Mouse (Mus musculus) adipose tissue, adult 10 weeks (tissue): Measurements from ENCODE around the gene Vmn1r5. TPM values are rescaled to one million over a fixed set of nuclear protein-coding genes. Genes with fewer than 3 reads are reported as not detected.

Experiments
- polyA plus RNA-seq: library from polyadenylated mRNA; stranded (reverse); fragments of 350-450 nt; fragmentation: Illumina TruSeq; extraction: RNeasy Lipid Tissue Mini Kit (QIAGEN cat#74804); gene quantifications from one replicate; pipeline ENCODE4 v1.2.3, GENCODE M21; 2014; ENCODE audit warnings: low read depth, low replicate concordance

Gene Vmn1r5
- not detected for polyA plus RNA-seq

DNA sequence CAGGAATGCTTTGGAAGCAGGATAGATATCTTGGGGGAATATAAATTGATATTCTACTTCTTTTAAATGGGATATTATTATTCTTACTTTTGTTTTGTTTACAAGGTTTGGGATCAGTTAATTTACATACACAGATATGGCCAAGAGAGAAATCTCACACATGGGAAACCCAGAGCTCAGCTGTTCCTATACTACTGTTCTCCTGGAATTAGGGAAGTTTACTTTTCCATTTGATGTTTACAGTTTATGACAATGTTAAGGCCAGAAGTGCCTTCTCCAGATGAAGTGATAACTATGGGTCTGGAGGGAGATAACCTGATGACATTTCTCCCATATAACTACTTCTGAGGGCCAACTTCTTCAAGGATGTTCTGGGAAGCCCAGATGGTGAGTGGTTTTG lies at the start of gene Vmn1r5:
TSS of gene Vmn1r5 (plus strand) at position 301 of the 400 bp plus-strand sequence.

DNA sequence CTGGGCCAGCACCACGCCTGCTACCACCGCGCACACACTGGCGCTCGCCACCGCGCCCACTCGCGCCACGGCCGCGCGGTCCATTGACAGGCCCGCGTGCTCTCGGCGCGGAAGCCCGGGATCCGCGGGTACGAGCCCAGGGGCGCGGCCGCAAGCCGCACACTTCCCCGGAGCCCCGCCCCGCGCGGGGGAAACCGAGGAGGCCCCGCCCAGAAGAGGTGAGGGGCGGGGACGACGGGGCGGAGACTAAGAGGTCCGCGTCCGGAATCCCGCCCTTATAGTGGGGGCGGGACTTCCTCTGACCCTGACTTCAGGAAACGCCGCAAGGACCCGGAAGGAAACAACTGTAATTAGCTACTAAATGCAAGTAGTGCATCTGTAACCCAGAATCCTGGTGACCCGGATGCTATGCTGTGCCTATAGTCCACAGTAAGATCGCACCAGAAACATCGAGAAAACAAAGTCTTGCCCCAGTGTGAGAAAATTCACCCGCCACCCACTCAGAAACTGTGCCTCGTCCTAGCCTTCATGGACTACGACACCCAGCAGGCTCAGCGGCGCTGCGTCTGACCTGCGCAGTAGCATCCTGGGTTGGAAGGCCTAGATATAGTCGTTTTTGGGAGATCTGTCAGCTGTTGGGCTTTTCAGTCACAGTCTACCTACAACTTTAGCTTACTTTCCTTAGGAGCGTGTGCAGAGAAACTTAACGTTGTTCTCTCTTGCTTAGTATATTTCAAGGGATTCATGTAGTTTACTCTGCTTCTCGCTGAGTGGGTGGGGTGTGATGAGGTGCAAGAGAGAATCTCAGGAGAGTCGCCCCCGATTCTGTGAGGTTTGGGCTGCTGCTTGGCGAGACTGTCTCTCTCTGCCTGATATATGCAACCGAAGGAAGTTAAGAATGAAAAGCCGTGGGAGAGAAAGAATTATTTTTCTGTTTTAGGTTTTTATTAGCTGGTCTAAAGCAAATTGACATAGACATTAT lies 46.1 kb upstream of the Vmn1r5 start, which contains the start of the genes Nt5c3 and Vmn1r4:
TSS of gene Nt5c3 (minus strand) at position 207 of the 982 bp plus-strand sequence.
TSS of gene Vmn1r4 (plus strand) at position 290 of the 982 bp plus-strand sequence.

GRCm38 (mm10) chr6:56996943-56997342 lies 26.9 kb downstream of the Vmn1r5 start, which contains the start of gene Vmn1r6:
TSS of gene Vmn1r6 (plus strand) at chr6:56997243.

DNA sequence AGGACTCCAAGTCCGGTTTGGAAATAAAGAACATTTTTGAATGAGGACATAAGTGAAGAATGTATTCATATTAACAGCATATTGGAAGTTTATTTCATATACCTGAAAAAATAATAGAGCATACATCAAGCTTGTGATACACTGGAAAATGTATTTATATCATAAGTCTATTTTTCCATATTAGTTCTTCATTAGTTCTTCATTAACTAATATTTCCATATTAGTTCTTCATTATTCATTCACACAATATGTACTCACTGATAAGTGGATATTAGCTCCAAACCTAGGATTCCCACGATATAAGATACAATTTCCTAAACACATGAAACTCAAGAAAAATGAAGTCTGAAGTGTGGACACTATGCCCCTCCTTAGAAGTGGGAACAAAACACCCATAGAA lies 55.2 kb downstream of the Vmn1r5 start, which contains the start of gene Vmn1r7:
TSS of gene Vmn1r7 (minus strand) at position 101 of the 400 bp plus-strand sequence.

DNA sequence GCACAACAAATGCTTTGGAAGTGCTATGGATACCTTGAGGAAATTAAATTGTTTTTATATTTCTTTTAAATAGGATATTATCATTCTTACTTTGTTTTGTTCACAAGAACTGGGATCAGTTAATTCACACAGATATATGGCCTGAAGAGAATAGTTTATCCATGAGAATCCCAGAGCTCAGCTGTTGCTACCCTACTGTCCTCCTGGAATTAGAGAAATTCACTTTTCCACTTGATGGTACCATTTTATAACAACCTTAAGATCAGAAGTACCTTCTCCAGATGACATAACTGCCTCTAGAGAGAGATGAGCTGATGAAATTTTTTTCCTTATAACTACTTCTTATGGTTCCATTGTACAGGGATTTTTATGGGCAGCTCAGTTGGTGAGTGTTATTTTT lies 61.9 kb downstream of the Vmn1r5 start, which contains the start of gene Vmn1r8:
TSS of gene Vmn1r8 (plus strand) at position 301 of the 400 bp plus-strand sequence.

Other genes with a start within 250 kb of the Vmn1r5 start
- gene Kbtbd2, start 172.5 kb upstream of the Vmn1r5 start, polyA plus RNA-seq: 16.2 TPM
- gene Fkbp9, start 138.2 kb upstream of the Vmn1r5 start, polyA plus RNA-seq: 149 TPM
- gene Nt5c3, start 46.3 kb upstream of the Vmn1r5 start, polyA plus RNA-seq: 20.8 TPM
- gene Vmn1r4, start 46.3 kb upstream of the Vmn1r5 start, polyA plus RNA-seq: 0.46 TPM
- gene Vmn1r6, start 27.0 kb downstream of the Vmn1r5 start, polyA plus RNA-seq: not detected
- gene Vmn1r7, start 55.1 kb downstream of the Vmn1r5 start, polyA plus RNA-seq: not detected
- not detected for gene Vmn1r8, start 62.0 kb downstream of the Vmn1r5 start, polyA plus RNA-seq
- gene Vmn1r9, start 96.5 kb downstream of the Vmn1r5 start, polyA plus RNA-seq: not detected
- not detected for gene Vmn1r10, start 139.2 kb downstream of the Vmn1r5 start, polyA plus RNA-seq
- gene Vmn1r11, start 163.2 kb downstream of the Vmn1r5 start, polyA plus RNA-seq: not detected
- gene Vmn1r12, start 186.6 kb downstream of the Vmn1r5 start, polyA plus RNA-seq: not detected
- gene Vmn1r13, start 233.0 kb downstream of the Vmn1r5 start, polyA plus RNA-seq: not detected